Mouse (Mus musculus) embryo, embryonic 11.5 days (tissue): ENCODE measurements around the gene Syne1.

Source experiments
- DNase-seq: peaks from one replicate; pipeline ENCODE4 v3.0.0-alpha.2; 2012; ENCODE audit warnings: low read depth, low spot score

Gene Syne1

DNA sequence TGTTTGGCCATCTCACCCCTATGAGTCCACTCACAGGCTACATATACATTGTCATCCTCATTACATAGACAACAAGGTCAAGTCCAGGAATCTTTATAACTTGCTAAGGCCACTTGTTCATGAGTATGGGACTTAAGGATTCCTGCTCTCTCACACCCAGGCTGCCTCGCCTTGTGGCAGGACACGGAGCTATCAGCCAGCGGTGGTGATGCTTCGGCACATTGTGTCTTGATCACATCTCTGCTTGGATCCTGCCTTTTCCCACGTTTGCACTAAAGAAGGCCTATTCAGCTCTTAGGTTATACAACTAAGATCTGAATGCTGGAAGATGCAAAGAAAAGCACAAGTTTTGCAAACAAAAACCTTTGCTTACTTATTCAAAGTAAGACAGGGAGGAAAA lies 345.7 kb downstream of the Syne1 start:
- DNase-seq, result no peak

DNA sequence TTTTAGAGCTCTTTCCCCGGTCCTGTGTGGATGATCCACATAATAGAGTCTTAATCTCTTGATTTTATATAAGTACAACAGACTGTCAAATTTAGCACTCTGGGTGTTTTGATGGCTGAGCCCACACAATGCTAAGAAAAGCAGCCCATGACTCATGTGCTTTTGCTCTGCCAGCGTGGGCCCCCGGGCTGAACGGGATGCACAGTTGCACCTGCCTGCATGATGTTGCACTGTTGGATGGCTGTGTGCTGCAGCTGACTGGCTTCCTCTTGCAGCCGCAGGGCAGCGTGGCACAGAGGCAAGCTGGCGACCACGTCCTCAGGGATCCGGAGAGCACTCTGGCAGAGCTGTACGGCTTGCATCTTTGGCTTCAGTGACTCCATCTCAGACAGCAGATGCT lies 347.4 kb downstream of the Syne1 start:
- no peak for DNase-seq

DNA sequence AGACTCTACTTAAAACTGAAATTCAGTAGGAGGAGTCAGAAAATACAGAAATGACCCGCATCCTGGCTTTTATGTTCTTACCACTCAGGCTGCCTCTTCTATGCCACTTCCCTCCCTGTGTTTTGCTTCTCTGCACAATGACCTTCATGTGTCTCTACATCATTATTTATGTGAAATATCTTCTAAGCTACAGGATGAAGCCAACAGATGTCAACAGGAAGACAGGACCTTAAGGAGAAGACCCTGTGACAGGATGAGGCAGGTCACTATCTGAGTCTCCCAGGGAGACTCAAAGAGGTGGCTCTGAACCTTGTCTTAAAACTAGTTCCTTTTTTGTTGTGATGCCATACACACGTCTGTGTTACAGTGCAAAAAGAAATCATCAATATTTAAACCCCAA lies 353.9 kb downstream of the Syne1 start:
- no peak for DNase-seq

DNA sequence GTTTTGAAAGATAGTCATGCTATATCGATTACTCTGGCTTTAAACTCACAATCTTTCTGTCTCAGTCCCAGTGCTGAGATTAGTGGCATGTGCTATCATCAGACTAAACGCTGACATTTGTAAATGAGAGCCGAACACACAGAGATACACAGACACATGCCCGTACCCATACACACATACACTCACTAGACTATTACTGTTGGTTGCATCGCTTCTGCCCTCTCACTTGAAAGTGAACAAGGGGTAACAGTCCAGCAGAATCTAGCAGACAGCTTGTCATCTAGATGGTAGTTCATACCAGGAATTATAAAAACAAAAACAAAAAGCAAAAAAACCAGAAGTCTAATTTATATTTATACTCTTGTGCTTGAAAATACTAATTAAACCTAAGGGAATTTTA lies 355.0 kb downstream of the Syne1 start:
- no peak for DNase-seq

DNA sequence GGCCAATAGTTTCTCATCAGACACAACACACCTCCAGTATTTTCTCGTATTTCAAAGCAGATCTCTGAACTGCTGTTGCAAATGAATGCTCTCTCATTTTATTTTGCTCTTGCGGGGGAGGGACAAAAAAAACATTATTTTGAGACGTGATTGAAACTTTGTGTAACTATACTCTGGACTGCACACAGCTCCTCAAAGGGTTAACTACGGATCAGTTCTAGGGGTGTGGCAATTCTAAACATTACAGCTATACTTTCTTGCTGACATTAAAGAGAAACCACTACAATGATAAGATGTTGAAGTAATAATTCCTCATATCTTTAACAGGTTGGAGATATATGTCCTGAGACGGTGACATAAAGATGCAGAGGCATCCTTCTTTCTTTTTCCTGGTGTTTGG lies 356.0 kb downstream of the Syne1 start:
- no peak for DNase-seq

DNA sequence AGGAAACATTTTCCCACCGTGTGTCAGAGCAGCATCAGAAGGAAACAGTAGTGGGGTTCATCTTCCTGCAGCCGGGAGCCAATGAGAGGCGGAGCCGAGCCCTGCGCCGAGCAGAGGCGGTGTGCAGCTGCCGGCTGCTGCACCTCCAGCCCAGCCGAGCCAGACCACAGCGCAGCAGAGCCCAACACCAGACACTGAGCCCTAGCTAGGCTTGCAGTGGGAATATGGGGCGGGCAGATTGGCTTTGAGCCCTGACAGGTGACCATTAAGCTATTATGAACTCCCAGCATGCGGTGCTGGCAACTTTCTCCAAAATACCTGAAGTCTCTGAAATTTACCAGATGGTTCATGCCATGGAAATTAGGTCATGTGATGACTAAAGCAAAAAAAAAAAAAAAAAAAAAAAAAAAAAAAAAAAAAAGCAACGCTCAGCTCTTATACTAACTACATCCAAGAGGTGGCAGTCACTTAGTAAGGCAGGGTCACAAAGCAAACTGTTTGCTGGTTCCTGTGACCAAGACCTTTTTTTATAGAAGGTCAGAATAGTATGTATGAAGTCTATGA lies 356.5 kb downstream of the Syne1 start:
- DNase-seq, result peak; percentile 57

DNA sequence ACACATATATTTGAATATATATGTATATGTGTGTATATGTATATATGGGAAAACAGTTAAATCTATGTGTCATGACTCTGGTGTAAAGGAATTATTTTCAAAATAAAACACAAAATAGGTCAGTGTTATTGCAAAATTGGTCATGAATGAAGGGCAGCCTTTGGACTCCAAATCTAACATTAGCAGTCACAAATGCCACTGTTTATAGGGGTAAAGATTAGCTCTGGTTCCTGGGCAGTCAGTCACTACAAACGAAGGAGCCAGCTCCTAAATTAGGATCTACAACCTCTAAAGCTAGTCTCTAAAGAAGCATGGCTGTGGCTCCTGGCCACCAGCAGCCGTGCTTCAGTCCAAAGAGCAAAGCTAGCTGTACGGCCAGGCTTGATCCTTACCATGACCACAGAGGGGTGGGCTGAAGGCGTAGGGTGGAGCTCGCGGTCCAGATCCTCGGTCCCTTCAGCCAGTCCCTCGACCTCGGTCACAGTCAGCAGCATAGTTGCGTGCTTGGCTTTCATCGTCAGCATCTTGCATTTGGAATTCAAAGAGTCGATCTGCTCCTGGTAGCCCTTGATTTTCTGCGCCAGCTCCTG lies 357.1 kb downstream of the Syne1 start:
- no peak for DNase-seq

DNA sequence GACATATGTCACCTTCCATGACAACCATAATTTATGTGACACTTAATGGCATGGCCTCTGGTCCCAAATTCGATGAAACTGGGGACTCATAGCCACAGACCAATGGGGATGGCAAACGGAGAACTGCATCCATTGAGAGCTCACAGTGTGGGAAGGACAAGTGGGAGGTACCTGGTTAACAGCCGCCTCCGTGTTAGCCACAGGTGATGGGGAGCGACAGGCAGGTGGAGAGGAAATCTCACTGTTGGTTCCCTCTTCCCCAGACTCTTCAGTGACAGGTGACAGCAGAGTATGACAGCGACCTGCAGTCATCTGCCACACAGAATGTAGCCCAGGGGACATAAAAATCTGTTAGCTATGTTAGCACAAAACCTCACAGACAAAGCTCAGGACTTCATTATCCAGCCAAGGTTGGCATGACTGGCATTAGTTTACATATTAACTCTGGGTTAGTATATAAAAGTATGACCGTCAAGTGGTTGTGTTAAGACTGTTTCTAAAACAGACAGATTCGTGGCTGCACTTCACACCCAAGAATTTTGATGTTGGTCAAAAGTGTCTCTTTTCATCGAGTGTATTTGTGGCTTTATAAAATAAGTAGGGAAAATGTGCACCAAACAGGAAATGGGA lies 358.3 kb downstream of the Syne1 start:
- no peak for DNase-seq

DNA sequence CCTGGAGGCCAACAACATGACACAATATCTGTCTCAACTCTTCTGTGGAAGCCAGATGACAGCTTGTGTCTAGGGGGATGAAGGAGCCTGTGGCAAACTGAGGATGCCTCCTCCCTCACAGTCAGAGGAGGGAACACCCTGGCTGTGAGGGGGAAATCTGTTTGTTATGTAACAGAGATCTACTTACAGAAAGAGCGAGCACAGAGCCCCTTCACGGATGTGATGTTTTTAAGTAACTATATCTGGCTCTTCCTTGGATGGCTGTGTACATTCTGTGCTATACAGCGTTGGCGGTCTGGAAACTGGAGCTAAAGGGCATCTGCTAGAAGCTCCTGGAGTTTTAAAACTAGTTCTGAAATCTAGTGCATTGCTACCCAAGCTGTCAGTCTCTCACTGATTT lies 360.5 kb downstream of the Syne1 start:
- no peak for DNase-seq

DNA sequence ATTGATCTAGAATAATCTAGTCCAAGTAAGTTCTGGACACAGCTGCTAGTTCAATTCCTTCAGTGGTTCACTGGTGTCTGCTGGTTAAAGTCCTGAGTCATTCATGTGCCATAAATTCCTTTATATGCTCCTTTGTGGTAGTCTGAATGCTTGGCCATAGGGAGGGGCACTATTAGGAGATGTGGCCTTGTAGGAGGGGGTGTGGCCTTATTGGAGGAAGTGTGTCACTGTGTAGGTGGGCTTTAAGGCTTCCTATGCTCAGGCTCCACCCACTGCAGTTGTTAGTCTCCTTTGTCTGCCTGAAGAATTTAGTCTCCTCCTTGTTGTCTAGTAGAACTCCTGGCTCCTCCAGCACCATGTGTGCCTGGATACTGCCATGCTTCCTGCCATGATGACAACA lies 362.4 kb downstream of the Syne1 start:
- no peak for DNase-seq

DNA sequence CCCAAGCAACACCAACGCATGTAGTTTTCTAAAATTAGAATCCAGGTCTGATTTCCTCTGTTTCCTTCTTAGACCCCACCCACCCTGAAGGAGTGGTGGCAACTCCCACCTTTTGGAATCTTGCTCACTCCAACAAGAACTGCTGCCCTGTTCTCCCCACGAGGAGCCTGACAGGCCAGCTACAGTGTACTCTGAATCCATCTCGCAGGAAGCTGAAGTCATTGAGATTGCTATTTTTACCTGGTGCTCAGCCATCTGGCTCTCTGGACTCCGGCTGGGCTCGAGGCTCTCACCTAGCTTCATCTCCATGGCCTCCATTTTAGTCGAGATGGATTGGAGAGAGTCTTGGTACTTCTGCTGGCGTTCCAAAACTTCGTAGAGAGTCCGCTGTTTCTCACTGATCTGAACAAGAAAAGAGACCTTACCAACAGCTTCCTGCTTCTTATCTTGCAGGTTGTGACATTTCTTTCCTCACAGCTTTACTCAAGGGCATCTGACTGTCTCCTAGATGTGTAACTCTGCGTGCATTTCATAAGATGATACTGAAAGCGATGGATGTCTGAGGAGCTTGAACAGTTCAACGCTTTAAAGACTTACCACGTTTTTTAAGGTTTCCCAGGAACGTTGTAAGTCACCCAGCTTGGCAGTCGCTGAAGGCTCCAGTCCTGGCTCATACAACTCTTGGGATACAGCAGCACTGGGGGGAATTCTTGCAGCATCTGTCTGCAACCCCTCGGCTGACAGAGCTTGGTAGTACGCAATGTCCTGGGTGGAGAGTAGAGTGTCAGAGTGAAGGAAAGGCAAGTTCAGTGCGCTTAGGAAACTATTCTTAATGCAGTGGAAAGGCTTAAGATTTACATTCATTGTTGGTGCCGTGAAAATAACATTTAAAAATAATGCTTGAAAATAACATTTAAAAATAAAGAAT lies 365.9 kb downstream of the Syne1 start:
- no peak for DNase-seq

DNA sequence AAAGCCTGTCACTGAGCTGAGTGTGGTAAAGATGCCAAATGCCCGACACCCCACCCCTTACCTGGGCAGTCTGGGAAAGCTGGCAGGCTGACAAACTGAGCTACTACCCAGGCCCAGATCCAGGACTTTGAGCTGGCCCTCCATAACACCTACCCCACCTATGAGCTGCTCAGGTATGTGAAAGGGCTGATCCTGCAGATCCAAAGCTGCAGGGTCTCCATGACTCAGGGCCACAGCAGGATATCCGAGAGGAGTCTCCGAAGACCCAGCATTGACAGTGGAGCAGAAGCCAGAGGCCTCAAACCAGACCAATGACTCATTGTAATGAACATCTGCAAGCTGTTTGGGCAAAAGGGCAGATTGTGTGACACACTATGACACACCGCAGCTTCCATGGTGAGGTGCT lies 369.5 kb downstream of the Syne1 start:
- no peak for DNase-seq

DNA sequence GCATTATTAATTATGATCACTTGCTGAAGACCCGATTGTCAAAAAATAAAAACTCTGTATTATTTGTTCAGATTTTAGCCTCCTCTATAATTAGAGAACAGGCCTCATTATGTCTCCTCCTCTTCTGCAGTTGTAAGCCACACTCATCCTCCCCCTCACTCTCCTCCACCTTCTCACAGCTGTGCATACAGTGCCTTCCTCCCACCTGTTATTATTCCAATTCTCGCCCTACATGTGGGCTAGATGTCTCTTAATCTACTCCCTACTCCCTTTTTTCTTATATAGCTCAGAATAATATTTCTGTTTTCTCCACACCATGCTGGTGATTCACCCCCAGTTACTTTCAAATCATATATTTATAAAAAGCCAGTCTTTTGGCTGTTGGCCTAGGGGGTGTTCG lies 371.4 kb downstream of the Syne1 start:
- no peak for DNase-seq

DNA sequence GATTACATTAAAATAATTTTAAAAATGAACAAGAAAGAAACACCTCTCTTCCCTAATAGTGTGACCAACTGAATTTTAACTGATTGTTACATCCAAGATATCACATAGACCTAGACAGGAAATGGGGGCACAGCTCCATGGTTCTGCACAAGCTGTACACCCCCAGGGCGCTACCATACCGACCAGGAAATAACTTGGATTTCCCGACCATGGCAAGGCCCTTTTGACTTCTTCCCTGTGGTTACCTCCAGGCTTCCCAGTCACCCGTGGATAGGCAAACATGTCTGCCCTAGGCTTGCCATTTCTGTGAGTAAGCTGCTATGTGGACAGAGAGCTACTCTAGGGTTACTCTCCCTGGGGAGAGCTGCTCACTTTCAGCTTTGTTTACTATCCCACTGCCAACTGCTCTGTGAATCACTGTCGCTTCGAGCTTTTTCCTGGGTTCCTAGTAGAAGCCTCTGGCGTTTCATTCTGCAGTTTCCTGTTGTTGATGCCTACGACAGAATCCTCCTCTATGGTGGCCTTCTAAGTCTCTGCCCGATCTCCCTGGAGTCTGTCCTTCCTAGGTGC lies 373.8 kb downstream of the Syne1 start:
- no peak for DNase-seq

DNA sequence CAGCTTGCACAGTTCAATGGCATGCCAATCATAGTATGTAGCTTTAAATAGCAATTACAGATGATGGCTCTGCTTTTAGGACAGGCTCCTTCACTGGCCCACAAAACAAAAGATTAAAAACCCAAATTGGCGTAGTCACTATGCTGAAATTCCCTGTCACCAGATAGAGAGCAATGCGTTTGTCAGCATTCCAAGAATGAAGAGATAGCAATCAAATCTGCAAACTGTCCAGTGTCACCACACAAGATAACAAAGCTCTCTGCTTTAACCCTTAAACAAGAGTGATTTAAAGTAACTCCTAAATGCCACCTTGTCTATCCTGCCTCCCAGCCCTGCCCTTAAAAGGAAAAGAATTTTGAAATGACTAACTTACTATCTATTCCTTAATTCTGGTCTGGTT lies 374.9 kb downstream of the Syne1 start:
- DNase-seq, result no peak

DNA sequence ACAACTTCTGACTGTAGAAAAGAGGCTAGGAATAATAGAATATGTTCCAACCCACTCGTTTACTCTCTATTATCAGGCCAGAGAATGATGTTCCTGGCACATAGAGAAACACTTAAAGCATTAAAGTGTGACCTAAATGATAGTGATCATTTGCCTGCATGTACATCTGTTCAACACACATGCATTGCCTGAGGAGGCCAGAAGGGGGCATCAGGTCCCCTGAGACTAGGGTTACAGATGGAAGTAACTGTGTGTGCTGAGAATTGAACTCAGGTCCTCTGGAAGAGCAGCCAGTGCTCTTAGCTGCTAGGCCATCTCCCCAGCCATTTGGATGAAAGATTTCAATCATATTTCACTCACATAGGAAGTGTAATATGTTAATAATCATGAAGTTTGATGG lies 380.9 kb downstream of the Syne1 start:
- DNase-seq, result no peak

DNA sequence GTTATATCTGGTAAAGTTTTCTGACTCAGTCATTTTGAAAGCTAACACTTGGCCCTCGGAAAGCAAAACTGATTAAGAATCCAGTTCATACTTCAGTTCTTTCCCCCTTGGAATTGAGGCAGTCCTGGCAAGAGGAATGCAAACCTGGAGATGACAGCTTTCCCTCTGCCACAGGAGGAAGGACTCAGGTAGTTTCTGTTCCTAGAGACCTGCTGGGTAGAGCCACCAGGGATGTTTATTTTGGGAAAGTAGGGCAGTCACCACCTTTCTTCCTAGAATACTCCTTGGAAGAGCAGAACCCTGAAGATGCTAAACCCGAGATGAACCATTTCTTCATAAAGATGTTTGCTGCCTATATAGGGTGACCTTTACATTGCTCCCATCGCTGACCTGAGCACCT lies 383.8 kb downstream of the Syne1 start:
- no peak for DNase-seq

DNA sequence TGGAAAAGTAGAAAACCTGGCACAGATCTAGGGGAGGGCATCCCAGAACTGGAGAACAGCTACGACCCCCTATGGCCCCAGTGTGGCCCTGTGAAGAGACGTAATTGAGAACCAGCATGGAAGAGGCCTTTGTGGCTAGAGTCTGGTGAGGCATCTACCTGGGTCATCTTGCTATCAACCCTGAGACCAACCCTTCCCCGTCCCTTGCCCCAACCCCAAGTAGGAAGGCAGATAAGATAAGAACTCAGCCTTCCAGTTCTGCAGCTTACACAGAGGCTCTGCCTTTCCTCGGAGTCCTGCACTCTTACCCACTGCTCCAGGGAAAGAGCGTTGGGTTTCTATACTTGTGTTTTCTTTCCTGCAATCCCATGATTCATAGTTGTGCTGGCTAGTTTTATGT lies 385.8 kb downstream of the Syne1 start:
- DNase-seq, result no peak

DNA sequence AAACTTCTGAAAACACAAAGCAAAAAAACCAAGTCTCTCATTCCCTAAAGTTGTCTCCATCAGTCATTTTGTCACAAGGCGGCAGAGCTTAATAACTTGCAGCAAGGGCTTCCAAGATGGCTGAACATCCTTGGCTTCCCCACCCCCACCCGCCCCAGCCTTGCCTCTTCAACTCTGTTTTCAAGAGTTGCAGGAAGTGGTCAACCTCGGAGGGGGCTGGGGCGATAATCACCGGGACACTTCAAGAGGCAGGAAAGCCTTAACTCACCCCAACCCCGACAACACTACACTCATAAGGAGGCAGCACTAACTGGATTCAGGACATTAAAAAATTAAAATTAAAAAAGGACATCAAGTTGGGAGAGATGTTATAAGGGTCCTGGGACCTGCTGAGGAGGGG lies 387.5 kb downstream of the Syne1 start:
- DNase-seq, result no peak

DNA sequence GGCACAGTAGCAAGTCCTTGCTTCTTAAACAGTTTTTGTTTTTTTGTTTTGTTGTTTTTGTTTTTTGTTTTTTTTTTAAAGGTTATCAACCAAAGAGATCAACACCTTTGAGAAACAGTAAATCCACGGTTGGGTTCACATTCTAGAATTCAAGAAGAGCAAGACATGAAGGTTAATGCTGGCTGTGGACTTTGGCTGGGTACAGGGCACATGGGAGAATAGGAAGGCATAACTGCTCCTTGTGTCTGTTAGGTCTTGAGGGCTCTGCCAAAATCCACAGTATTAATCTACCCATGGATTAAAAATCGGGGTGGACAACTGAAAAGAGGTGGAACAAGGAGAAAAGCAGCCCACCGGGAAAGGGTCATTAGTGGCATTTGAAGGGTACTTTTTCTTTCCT lies 388.0 kb downstream of the Syne1 start:
- DNase-seq, result no peak

DNA sequence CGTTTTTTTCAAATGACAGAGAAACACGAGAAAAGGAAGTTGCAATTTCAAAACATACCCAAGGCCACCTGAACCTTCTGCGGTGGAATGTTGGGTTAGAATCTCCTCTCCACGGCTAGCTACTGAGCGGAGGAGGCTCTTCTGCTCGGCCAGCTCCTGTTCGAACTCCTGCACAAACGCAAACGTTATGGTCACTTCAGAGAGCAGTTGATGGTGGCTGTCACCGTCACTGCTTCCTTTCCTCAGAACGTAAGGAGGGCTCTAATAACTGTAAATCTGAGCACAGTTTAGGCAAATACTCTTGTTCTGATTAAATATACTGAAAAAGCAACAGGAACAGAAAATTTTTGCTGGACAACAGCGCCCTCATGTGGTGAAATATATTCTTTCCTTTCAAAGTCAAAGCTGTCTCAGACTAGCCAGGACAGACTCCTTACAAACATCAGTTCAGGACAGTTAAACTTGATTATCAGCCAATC lies 389.8 kb downstream of the Syne1 start:
- DNase-seq, result peak; percentile 59

DNA sequence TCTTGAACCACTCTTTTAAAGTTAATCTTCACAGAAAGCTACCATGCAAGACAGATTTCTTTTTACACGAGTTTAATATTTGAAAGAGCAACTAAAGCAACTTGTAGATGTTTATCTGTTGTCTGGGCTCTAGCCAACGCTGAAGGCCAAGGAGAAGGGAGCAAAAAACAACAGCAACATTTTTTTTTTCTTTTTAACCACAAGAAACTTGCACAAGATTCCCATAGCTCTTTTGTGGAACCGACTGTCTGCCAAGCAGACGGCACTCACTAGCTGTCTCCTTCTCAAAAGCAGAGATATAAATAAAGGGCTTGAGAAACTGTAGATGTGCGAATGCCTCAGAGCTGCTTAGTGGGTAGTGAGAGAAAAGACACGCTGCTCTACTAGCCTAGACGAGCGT lies 391.6 kb downstream of the Syne1 start:
- DNase-seq, result no peak
